Mouse (Mus musculus): ENCODE results near the gene Enox1. TPM values are rescaled to one million over a fixed set of nuclear protein-coding genes. Genes with fewer than 3 reads are reported as not detected.

Gene Enox1
- polyA plus RNA-seq, 1 experiment, result 3.1 TPM

- no peak overlapping the region for H3K9ac ChIP-seq (ENCODE audit: low read depth, poor library complexity, severe bottlenecking)
Measured at GRCm38 (mm10) chr14:77210889-77211288, 54.3 kb downstream of the Enox1 start.

GRCm38 (mm10) chr14:77213210-77213609, 56.6 kb downstream of the Enox1 start:
- no peak overlapping the region for H3K27ac ChIP-seq (ENCODE audit: insufficient read depth, low read length)
- no peak for TF ChIP-seq POLR2A (IDR thresholded peaks at IDR 0.05; ENCODE audit: insufficient read depth, low read length)
- TF ChIP-seq CTCF (IDR thresholded peaks at IDR 0.05; ENCODE audit: low read depth, low read length), result no peak
- TF ChIP-seq EP300 (IDR thresholded peaks at IDR 0.05; ENCODE audit: insufficient read depth, low read depth, low read length), result no peak
- no peak overlapping the region for H3K9ac ChIP-seq (ENCODE audit: low read depth, poor library complexity, severe bottlenecking)
- H3K9me3 ChIP-seq (replicated peaks; ENCODE audit: control insufficient read depth, insufficient read depth, low read length, poor library complexity, severe bottlenecking), result no peaks in the 10 kb centered on the region
- H3K4me1 ChIP-seq (ENCODE audit: control insufficient read depth, insufficient read depth, low read length), result no peaks in the 10 kb centered on the region
- no peaks in the 10 kb centered on the region for H3K27me3 ChIP-seq (ENCODE audit: control insufficient read depth, insufficient read depth, low read length, poor library complexity, severe bottlenecking)
- no peaks in the 10 kb centered on the region for H3K36me3 ChIP-seq (ENCODE audit: control insufficient read depth, insufficient read depth, low read length, poor library complexity, severe bottlenecking)
- no peak overlapping the region for H3K4me3 ChIP-seq (ENCODE audit: low read depth, low read length)

More at GRCm38 (mm10) chr14:77210889-77211288, 54.3 kb downstream of the Enox1 start:
- Histone ChIP-seq H3K4me3 (ENCODE audit: low read depth, low read length) (no peak overlapping the region), H3K9me3 (replicated peaks; ENCODE audit: control insufficient read depth, insufficient read depth, low read length, poor library complexity, severe bottlenecking) (no peaks in the 10 kb centered on the region), H3K4me1 (ENCODE audit: control insufficient read depth, insufficient read depth, low read length) (no peaks in the 10 kb centered on the region), H3K36me3 (ENCODE audit: control insufficient read depth, insufficient read depth, low read length, poor library complexity, severe bottlenecking) (no peaks in the 10 kb centered on the region), H3K27ac (ENCODE audit: insufficient read depth, low read length) (no peak overlapping the region), H3K27me3 (ENCODE audit: control insufficient read depth, insufficient read depth, low read length, poor library complexity, severe bottlenecking) (no peaks in the 10 kb centered on the region)
- TF ChIP-seq POLR2A (IDR thresholded peaks at IDR 0.05; ENCODE audit: insufficient read depth, low read length) (no peak), CTCF (IDR thresholded peaks at IDR 0.05; ENCODE audit: low read depth, low read length) (no peak), EP300 (IDR thresholded peaks at IDR 0.05; ENCODE audit: insufficient read depth, low read depth, low read length) (no peak)

GRCm38 (mm10) chr14:77214848-77215247, 58.3 kb downstream of the Enox1 start:
- no peaks in the 10 kb centered on the region for H3K36me3 ChIP-seq (ENCODE audit: control insufficient read depth, insufficient read depth, low read length, poor library complexity, severe bottlenecking)
- H3K9me3 ChIP-seq (replicated peaks; ENCODE audit: control insufficient read depth, insufficient read depth, low read length, poor library complexity, severe bottlenecking), result no peaks in the 10 kb centered on the region
- H3K27ac ChIP-seq (ENCODE audit: insufficient read depth, low read length), result no peak overlapping the region
- TF ChIP-seq EP300 (IDR thresholded peaks at IDR 0.05; ENCODE audit: insufficient read depth, low read depth, low read length), result no peak
- H3K4me1 ChIP-seq (ENCODE audit: control insufficient read depth, insufficient read depth, low read length), result no peaks in the 10 kb centered on the region
- no peak overlapping the region for H3K4me3 ChIP-seq (ENCODE audit: low read depth, low read length)
- H3K27me3 ChIP-seq (ENCODE audit: control insufficient read depth, insufficient read depth, low read length, poor library complexity, severe bottlenecking), result no peaks in the 10 kb centered on the region
- no peak overlapping the region for H3K9ac ChIP-seq (ENCODE audit: low read depth, poor library complexity, severe bottlenecking)

GRCm38 (mm10) chr14:77225346-77225745, 68.8 kb downstream of the Enox1 start:
- peaks cover 2% of the 10 kb centered on the region; the same call in 1 of the 2 replicates for H3K9me3 ChIP-seq (replicated peaks; ENCODE audit: control insufficient read depth, insufficient read depth, low read length, poor library complexity, severe bottlenecking)
- no peak for TF ChIP-seq CTCF (IDR thresholded peaks at IDR 0.05; ENCODE audit: low read depth, low read length)
- TF ChIP-seq POLR2A (IDR thresholded peaks at IDR 0.05; ENCODE audit: insufficient read depth, low read length), result no peak
- TF ChIP-seq EP300 (IDR thresholded peaks at IDR 0.05; ENCODE audit: insufficient read depth, low read depth, low read length), result no peak
- no peaks in the 10 kb centered on the region for H3K4me1 ChIP-seq (ENCODE audit: control insufficient read depth, insufficient read depth, low read length)
- no peak overlapping the region for H3K4me3 ChIP-seq (ENCODE audit: low read depth, low read length)
- H3K27ac ChIP-seq (ENCODE audit: insufficient read depth, low read length), result no peak overlapping the region
- H3K27me3 ChIP-seq (ENCODE audit: control insufficient read depth, insufficient read depth, low read length, poor library complexity, severe bottlenecking), result no peaks in the 10 kb centered on the region
- H3K9ac ChIP-seq (ENCODE audit: low read depth, poor library complexity, severe bottlenecking), result no peak overlapping the region
- H3K36me3 ChIP-seq (ENCODE audit: control insufficient read depth, insufficient read depth, low read length, poor library complexity, severe bottlenecking), result no peaks in the 10 kb centered on the region

GRCm38 (mm10) chr14:77238811-77239210, 82.2 kb downstream of the Enox1 start:
- H3K27me3 ChIP-seq (ENCODE audit: control insufficient read depth, insufficient read depth, low read length, poor library complexity, severe bottlenecking), result no peaks in the 10 kb centered on the region
- TF ChIP-seq POLR2A (IDR thresholded peaks at IDR 0.05; ENCODE audit: insufficient read depth, low read length) (no peak), CTCF (IDR thresholded peaks at IDR 0.05; ENCODE audit: low read depth, low read length) (no peak), EP300 (IDR thresholded peaks at IDR 0.05; ENCODE audit: insufficient read depth, low read depth, low read length) (no peak)

GRCm38 (mm10) chr14:77239360-77239759, 82.8 kb downstream of the Enox1 start:
- Histone ChIP-seq H3K27me3 (ENCODE audit: control insufficient read depth, insufficient read depth, low read length, poor library complexity, severe bottlenecking) (no peaks in the 10 kb centered on the region), H3K36me3 (ENCODE audit: control insufficient read depth, insufficient read depth, low read length, poor library complexity, severe bottlenecking) (no peaks in the 10 kb centered on the region), H3K4me1 (ENCODE audit: control insufficient read depth, insufficient read depth, low read length) (no peaks in the 10 kb centered on the region), H3K4me3 (ENCODE audit: low read depth, low read length) (no peak overlapping the region), H3K9ac (ENCODE audit: low read depth, poor library complexity, severe bottlenecking) (no peak overlapping the region), H3K27ac (ENCODE audit: insufficient read depth, low read length) (no peak overlapping the region), H3K9me3 (replicated peaks; ENCODE audit: control insufficient read depth, insufficient read depth, low read length, poor library complexity, severe bottlenecking) (peaks cover 13% of the 10 kb centered on the region)
- TF ChIP-seq POLR2A (IDR thresholded peaks at IDR 0.05; ENCODE audit: insufficient read depth, low read length) (no peak), CTCF (IDR thresholded peaks at IDR 0.05; ENCODE audit: low read depth, low read length) (no peak), EP300 (IDR thresholded peaks at IDR 0.05; ENCODE audit: insufficient read depth, low read depth, low read length) (no peak)

More at GRCm38 (mm10) chr14:77238811-77239210, 82.2 kb downstream of the Enox1 start:
- Histone ChIP-seq H3K27ac (ENCODE audit: insufficient read depth, low read length) (no peak overlapping the region), H3K36me3 (ENCODE audit: control insufficient read depth, insufficient read depth, low read length, poor library complexity, severe bottlenecking) (no peaks in the 10 kb centered on the region), H3K4me1 (ENCODE audit: control insufficient read depth, insufficient read depth, low read length) (no peaks in the 10 kb centered on the region), H3K4me3 (ENCODE audit: low read depth, low read length) (no peak overlapping the region), H3K9me3 (replicated peaks; ENCODE audit: control insufficient read depth, insufficient read depth, low read length, poor library complexity, severe bottlenecking) (peaks cover 13% of the 10 kb centered on the region), H3K9ac (ENCODE audit: low read depth, poor library complexity, severe bottlenecking) (no peak overlapping the region)

All from ES-Bruce4 (cell line).